Mouse (Mus musculus) lung, postnatal 25 days (tissue): ENCODE measurements around the gene Pqlc2.

Experiments
- DNase-seq: peaks from one replicate; pipeline ENCODE4 v3.0.0; 2022; ENCODE audit warnings: low spot score

The Pqlc2 gene

GRCm38 (mm10) chr4:139310171-139310898, at the start of gene Pqlc2, which contains the start of gene Akr7a5:
TSS of gene Pqlc2 (minus strand) at chr4:139310708.
TSS of gene Akr7a5 (plus strand) at chr4:139310744.
- DNase-seq, result peak; percentile 97

GRCm38 (mm10) chr4:139357211-139357610, 46.7 kb upstream of the Pqlc2 start:
- peak; percentile 35 for DNase-seq

- no peak for DNase-seq
Measured at GRCm38 (mm10) chr4:139352832-139353231, 42.3 kb upstream of the Pqlc2 start.

GRCm38 (mm10) chr4:139351931-139352711, 41.6 kb upstream of the Pqlc2 start, which contains the start of the genes Mrto4, Emc1 and Ubr4:
TSS of gene Mrto4 (minus strand) at chr4:139352576.
TSS of gene Emc1 (plus strand) at chr4:139352587.
TSS of gene Ubr4 (plus strand) at chr4:139352609.
- peak; percentile 83 for DNase-seq

GRCm38 (mm10) chr4:139345416-139346019, 35.0 kb upstream of the Pqlc2 start:
- DNase-seq, result no peak

GRCm38 (mm10) chr4:139343718-139344117, 33.2 kb upstream of the Pqlc2 start:
- no peak for DNase-seq

- DNase-seq, result peak; percentile 12
Measured at GRCm38 (mm10) chr4:139341556-139342233, 31.2 kb upstream of the Pqlc2 start.

- no peak for DNase-seq
Measured at GRCm38 (mm10) chr4:139340835-139341234, 30.3 kb upstream of the Pqlc2 start.

- DNase-seq, result no peak
Measured at GRCm38 (mm10) chr4:139338145-139338544, 27.6 kb upstream of the Pqlc2 start.

GRCm38 (mm10) chr4:139336822-139337483, 26.4 kb upstream of the Pqlc2 start:
- peak; percentile 77 for DNase-seq

- no peak for DNase-seq
Measured at GRCm38 (mm10) chr4:139335507-139335906, 25.0 kb upstream of the Pqlc2 start.

GRCm38 (mm10) chr4:139334631-139335295, 24.3 kb upstream of the Pqlc2 start:
- DNase-seq, result no peak

GRCm38 (mm10) chr4:139330605-139331004, 20.1 kb upstream of the Pqlc2 start:
- peak; percentile 86 for DNase-seq

- DNase-seq, result no peak
Measured at GRCm38 (mm10) chr4:139319740-139320139, 9.2 kb upstream of the Pqlc2 start.

- no peak for DNase-seq
Measured at GRCm38 (mm10) chr4:139318449-139318848, 7.9 kb upstream of the Pqlc2 start.

- DNase-seq, result peak; percentile 38
Measured at GRCm38 (mm10) chr4:139312632-139313031, 2.1 kb upstream of the Pqlc2 start.

GRCm38 (mm10) chr4:139311707-139312106, 1.2 kb upstream of the Pqlc2 start:
- no peak for DNase-seq

- no peak for DNase-seq
Measured at GRCm38 (mm10) chr4:139310899-139311701, 592 bp upstream of the Pqlc2 start.

- DNase-seq, result no peak
Measured at GRCm38 (mm10) chr4:139309651-139310050, 857 bp downstream of the Pqlc2 start.

GRCm38 (mm10) chr4:139307916-139308315, 2.6 kb downstream of the Pqlc2 start:
- peak; percentile 45 for DNase-seq
